ENCODE assay signal across 18 mouse cellular contexts in genomic region chr1:132356841-132357240, GRCm38 (mm10). TPM values are rescaled to one million over a fixed set of nuclear protein-coding genes. Genes with fewer than 3 reads are reported as not detected.
A peak's percentile ranks its signal among the peaks of the same experiment; 100 is the strongest.
DNase-seq lines count a peak whose midpoint lies in the region; ATAC-seq lines count a peak whose summit lies in the region.
"Had no signal": no experiment of that assay in that cellular context is flagged by ENCODE, and none has a peak within 500 bp of the region (broad histone marks: within the 10 kb centered on the region; RNA-seq: fewer than 3 reads in every experiment).

No protein-coding gene starts in this region.

- peak overlapping the region; percentile 32; the same call in 1 of the 2 replicates for H3K27ac ChIP-seq in hindbrain, embryonic 13.5 days
- H3K27ac ChIP-seq in hindbrain, embryonic 16.5 days (ENCODE audit: low read depth, low read length), result no peak overlapping the region
- H3K27ac ChIP-seq in midbrain, embryonic 10.5 days (replicated peaks), result peak overlapping the region; percentile 47
- H3K27ac ChIP-seq in midbrain, embryonic 16.5 days (ENCODE audit: low read length), result no peak overlapping the region
- H3K27ac ChIP-seq: heart, embryonic 15.5 days; hindbrain, embryonic 12.5 days; limb, embryonic 13.5 days; stomach, embryonic 15.5 days had no signal

- ATAC-seq in hindbrain, embryonic 13.5 days (ENCODE audit: low FRiP score), result no peak
- no peak for ATAC-seq in hindbrain, embryonic 16.5 days
- ATAC-seq in midbrain, embryonic 16.5 days, result no peak

- H3K4me1 ChIP-seq in hindbrain, embryonic 13.5 days (replicated peaks), result peaks cover 20% of the 10 kb centered on the region
- H3K4me1 ChIP-seq in hindbrain, embryonic 16.5 days (ENCODE audit: control insufficient read depth, insufficient read depth, low read depth, low read length), result peaks cover 3% of the 10 kb centered on the region; the same call in 1 of the 2 replicates
- H3K4me1 ChIP-seq in midbrain, embryonic 10.5 days, result peaks cover 36% of the 10 kb centered on the region
- peaks cover 4% of the 10 kb centered on the region; the same call in 1 of the 2 replicates for H3K4me1 ChIP-seq in midbrain, embryonic 16.5 days (ENCODE audit: control insufficient read depth, insufficient read depth, low read length)
- H3K4me1 ChIP-seq in erythroblast, embryonic 14.5 days (ENCODE audit: control insufficient read depth), result peaks cover 70% of the 10 kb centered on the region

- DNase-seq in midbrain, embryonic 10.5 days (ENCODE audit: low spot score), result no peak
- DNase-seq in Muller cell, postnatal 12 days (ENCODE audit: inconsistent ontology term), result peak; percentile 23
- DNase-seq in adrenal gland, postnatal 36 days, result no peak
- DNase-seq: adrenal gland, postnatal 25 days; embryo, embryonic 11 days; heart, adult 11 months; kidney, adult 18-20 months; kidney, postnatal 14 days; right cerebral cortex, postnatal 14 days had no signal

- H3K9me3 ChIP-seq in hindbrain, embryonic 13.5 days, result no peaks in the 10 kb centered on the region
- H3K9me3 ChIP-seq in hindbrain, embryonic 16.5 days (ENCODE audit: control insufficient read depth, low read length), result no peaks in the 10 kb centered on the region
- H3K9me3 ChIP-seq in midbrain, embryonic 10.5 days (replicated peaks), result no peaks in the 10 kb centered on the region
- no peaks in the 10 kb centered on the region for H3K9me3 ChIP-seq in midbrain, embryonic 16.5 days (replicated peaks; ENCODE audit: control insufficient read depth, low read length, poor library complexity, severe bottlenecking)
- no peaks in the 10 kb centered on the region for H3K9me3 ChIP-seq in erythroblast, embryonic 14.5 days (ENCODE audit: control insufficient read depth, low read length)
- H3K9me3 ChIP-seq: heart, embryonic 15.5 days; hindbrain, embryonic 12.5 days; limb, embryonic 13.5 days; megakaryocyte, embryonic 14.5 days; stomach, embryonic 15.5 days had no signal

- H3K9ac ChIP-seq in hindbrain, embryonic 13.5 days, result no peak overlapping the region
- no peak overlapping the region; the same call in 1 of the 2 replicates for H3K9ac ChIP-seq in hindbrain, embryonic 16.5 days (ENCODE audit: low read depth, low read length)
- no peak overlapping the region for H3K9ac ChIP-seq in midbrain, embryonic 16.5 days (ENCODE audit: low read depth, low read length)
- H3K9ac ChIP-seq: heart, embryonic 15.5 days; hindbrain, embryonic 12.5 days; limb, embryonic 13.5 days; stomach, embryonic 15.5 days had no signal

- no peak overlapping the region for H3K4me2 ChIP-seq in hindbrain, embryonic 13.5 days
- H3K4me2 ChIP-seq in hindbrain, embryonic 16.5 days (ENCODE audit: low read length), result no peak overlapping the region
- H3K4me2 ChIP-seq in midbrain, embryonic 16.5 days (ENCODE audit: low read length), result no peak overlapping the region
- H3K4me2 ChIP-seq: heart, embryonic 15.5 days; hindbrain, embryonic 12.5 days; limb, embryonic 13.5 days; stomach, embryonic 15.5 days had no signal

- no peak overlapping the region for H3K4me3 ChIP-seq in hindbrain, embryonic 13.5 days
- no peak overlapping the region for H3K4me3 ChIP-seq in hindbrain, embryonic 16.5 days (ENCODE audit: low read length)
- no peak overlapping the region for H3K4me3 ChIP-seq in midbrain, embryonic 10.5 days
- H3K4me3 ChIP-seq in midbrain, embryonic 16.5 days (ENCODE audit: low read depth, low read length), result no peak overlapping the region
- peak overlapping the region; percentile 18 for H3K4me3 ChIP-seq in erythroblast, embryonic 14.5 days (replicated peaks)
- H3K4me3 ChIP-seq: heart, embryonic 15.5 days; hindbrain, embryonic 12.5 days; limb, embryonic 13.5 days; stomach, embryonic 15.5 days had no signal

- H3K36me3 ChIP-seq in hindbrain, embryonic 13.5 days, result peaks cover 49% of the 10 kb centered on the region
- H3K36me3 ChIP-seq in hindbrain, embryonic 16.5 days (ENCODE audit: control insufficient read depth, insufficient read depth, low read length), result peaks cover 26% of the 10 kb centered on the region
- peaks cover 54% of the 10 kb centered on the region for H3K36me3 ChIP-seq in midbrain, embryonic 10.5 days
- H3K36me3 ChIP-seq in midbrain, embryonic 16.5 days (ENCODE audit: control insufficient read depth, insufficient read depth, low read length), result peaks cover 31% of the 10 kb centered on the region
- H3K36me3 ChIP-seq in erythroblast, embryonic 14.5 days (ENCODE audit: control insufficient read depth), result peaks cover 98% of the 10 kb centered on the region

- no peaks in the 10 kb centered on the region for H3K27me3 ChIP-seq in hindbrain, embryonic 13.5 days
- no peaks in the 10 kb centered on the region for H3K27me3 ChIP-seq in hindbrain, embryonic 16.5 days (replicated peaks; ENCODE audit: control insufficient read depth, insufficient read depth, low read length)
- no peaks in the 10 kb centered on the region for H3K27me3 ChIP-seq in midbrain, embryonic 10.5 days (ENCODE audit: low read depth, poor library complexity, severe bottlenecking)
- no peaks in the 10 kb centered on the region for H3K27me3 ChIP-seq in midbrain, embryonic 16.5 days (ENCODE audit: control insufficient read depth, insufficient read depth, low read depth, low read length)
- H3K27me3 ChIP-seq in erythroblast, embryonic 14.5 days (ENCODE audit: control insufficient read depth), result no peaks in the 10 kb centered on the region; the same call in 1 of the 2 replicates
- H3K27me3 ChIP-seq: heart, embryonic 15.5 days; hindbrain, embryonic 12.5 days; limb, embryonic 13.5 days; stomach, embryonic 15.5 days had no signal

- 73% methylated on average over 1 of the region's 1 CpGs for WGBS in hindbrain, embryonic 13.5 days
- WGBS in hindbrain, embryonic 16.5 days, result 48% methylated on average over 1 of the region's 1 CpGs
- WGBS in midbrain, embryonic 10.5 days, result 76% methylated on average over 1 of the region's 1 CpGs
- WGBS in midbrain, embryonic 16.5 days, result 67% methylated on average over 1 of the region's 1 CpGs

RNA-seq across cellular contexts. Expression of gene Tmcc2, which starts 34.2 kb away (rescaled TPM):
- 24.6 and 25.7 TPM in 2 replicates for polyA plus RNA-seq in hindbrain, embryonic 13.5 days (2015; fragmentation: Nextera tagmentation; extraction: Ambion mirVana)
- 26.6 and 35.5 TPM in 2 replicates for polyA plus RNA-seq in hindbrain, embryonic 16.5 days (2015; fragmentation: Nextera tagmentation; extraction: Ambion mirVana)
- polyA plus RNA-seq in midbrain, embryonic 10.5 days (2016; fragmentation: Nextera tagmentation; extraction: Ambion mirVana), result 9.6 and 13.3 TPM in 2 replicates
- polyA plus RNA-seq in midbrain, embryonic 16.5 days (2015; fragmentation: Nextera tagmentation; extraction: Ambion mirVana), result 33.3 and 38.1 TPM in 2 replicates
- polyA plus RNA-seq in erythroblast, embryonic 14.5 days (2012), result 409 and 495 TPM in 2 replicates
- 1 to 10 TPM; 6.1 to 9.7 TPM for total RNA-seq in adrenal gland, postnatal 36 days (2021)

RNA-seq across cellular contexts. Expression of gene Nuak2, which starts 40.9 kb away (rescaled TPM):
- 17.6 and 22.5 TPM in 2 replicates for polyA plus RNA-seq in hindbrain, embryonic 13.5 days (2015; fragmentation: Nextera tagmentation; extraction: Ambion mirVana)
- 11.1 and 12.8 TPM in 2 replicates for polyA plus RNA-seq in hindbrain, embryonic 16.5 days (2015; fragmentation: Nextera tagmentation; extraction: Ambion mirVana)
- 87.1 and 101 TPM in 2 replicates for polyA plus RNA-seq in midbrain, embryonic 10.5 days (2016; fragmentation: Nextera tagmentation; extraction: Ambion mirVana)
- polyA plus RNA-seq in midbrain, embryonic 16.5 days (2015; fragmentation: Nextera tagmentation; extraction: Ambion mirVana), result 19.8 and 22.0 TPM in 2 replicates
- 0.02 TPM in 1 of 2 replicates, not detected in the other for polyA plus RNA-seq in erythroblast, embryonic 14.5 days (2012)
- 1 to 10 TPM; 2.8 to 4.9 TPM for total RNA-seq in adrenal gland, postnatal 36 days (2021)

RNA-seq across cellular contexts. Expression of gene Klhdc8a, which starts 58.4 kb away (rescaled TPM):
- 5.1 and 5.4 TPM in 2 replicates for polyA plus RNA-seq in hindbrain, embryonic 13.5 days (2015; fragmentation: Nextera tagmentation; extraction: Ambion mirVana)
- polyA plus RNA-seq in hindbrain, embryonic 16.5 days (2015; fragmentation: Nextera tagmentation; extraction: Ambion mirVana), result 8.3 and 10.0 TPM in 2 replicates
- polyA plus RNA-seq in midbrain, embryonic 10.5 days (2016; fragmentation: Nextera tagmentation; extraction: Ambion mirVana), result 1.4 and 2.8 TPM in 2 replicates
- 8.3 and 10.8 TPM in 2 replicates for polyA plus RNA-seq in midbrain, embryonic 16.5 days (2015; fragmentation: Nextera tagmentation; extraction: Ambion mirVana)
- polyA plus RNA-seq in erythroblast, embryonic 14.5 days (2012), result not detected in 2 replicates
- 100 to 1,000 TPM; 155 to 161 TPM for total RNA-seq in adrenal gland, postnatal 36 days (2021)

Comparison
In these comparisons a context has a peak if more than half of its experiments do, and no peak if none do; other contexts are left out.
1. H3K27ac ChIP-seq: peak in hindbrain, embryonic 13.5 days (single experiment) and midbrain, embryonic 10.5 days (single experiment); none in hindbrain, embryonic 16.5 days (single experiment) and midbrain, embryonic 16.5 days (single experiment).
2. RNA of gene Tmcc2, which starts 34.2 kb away (polyA plus RNA-seq): 409 to 495 TPM in erythroblast, embryonic 14.5 days; 33.3 to 38.1 TPM in midbrain, embryonic 16.5 days, 26.6 to 35.5 TPM in hindbrain, embryonic 16.5 days, 24.6 to 25.7 TPM in hindbrain, embryonic 13.5 days and 9.6 to 13.3 TPM in midbrain, embryonic 10.5 days; every median in the first group is over 10 times any median in the second.
3. RNA of gene Nuak2, which starts 40.9 kb away (polyA plus RNA-seq): 87.1 to 101 TPM in midbrain, embryonic 10.5 days, 19.8 to 22.0 TPM in midbrain, embryonic 16.5 days, 17.6 to 22.5 TPM in hindbrain, embryonic 13.5 days and 11.1 to 12.8 TPM in hindbrain, embryonic 16.5 days; 0.02 TPM in erythroblast, embryonic 14.5 days; every median in the first group is over 10 times any median in the second.